Mouse (Mus musculus): ENCODE results near the gene Chmp4b. TPM values are rescaled to one million over a fixed set of nuclear protein-coding genes. Genes with fewer than 3 reads are reported as not detected.

Chmp4b gene
- polyA plus RNA-seq, 2 experiments: 8.1 to 84.2 TPM

DNA sequence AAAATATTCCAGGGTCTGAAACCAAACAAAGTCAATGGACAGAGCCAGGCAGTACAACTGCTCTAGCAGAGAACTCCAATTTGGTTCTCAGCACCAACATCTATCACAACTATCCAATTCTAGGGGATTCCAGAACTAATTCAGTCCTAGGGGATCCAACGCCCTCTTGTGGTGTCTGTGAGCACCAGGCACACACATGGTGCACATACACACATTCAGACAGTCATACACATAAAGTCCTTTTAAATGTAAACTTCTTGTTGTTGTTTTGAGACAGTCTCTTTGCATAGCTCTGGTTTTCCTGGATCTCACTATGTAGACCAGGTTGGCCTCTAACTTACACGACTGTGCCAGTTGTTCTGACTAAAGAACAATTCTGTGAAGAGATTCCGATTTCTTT, 1.1 kb upstream of the Chmp4b start:
- Histone ChIP-seq H3K4me2 (ENCODE audit: low read depth) (no peak overlapping the region), H3K27ac (no peak overlapping the region), H3K36me3 (replicated peaks; ENCODE audit: control insufficient read depth, insufficient read depth, low read depth) (no peaks in the 10 kb centered on the region; the same call in 1 of the 2 replicates), H3K4me3 (ENCODE audit: insufficient read depth in 1 of 2, low read depth in 2 of 2, low read length in 2 of 2) (no peak overlapping the region), H3K9me3 (ENCODE audit: control insufficient read depth, low read length) (no peaks in the 10 kb centered on the region), H3K4me1 (replicated peaks; ENCODE audit: control insufficient read depth in 2 of 2, insufficient read depth in 2 of 2, low read length in 1 of 2) (0 out of 4 replicates have a peak, but pooled peaks cover 0 to 3% of the 10 kb centered on the region in 2 experiments), H3K27me3 (ENCODE audit: control insufficient read depth, insufficient read depth, low read length) (no peaks in the 10 kb centered on the region), H3K9ac (replicated peaks) (no peak overlapping the region)
- ATAC-seq (ENCODE audit: insufficient read depth) (no peak), DNase-seq (ENCODE audit: low read depth in 3 of 3, low spot score in 3 of 3) (no peak)
- 71% methylated on average over 3 of the region's 3 CpGs for WGBS (ENCODE audit: insufficient replicate concordance)
- TF ChIP-seq CTCF (IDR thresholded peaks at IDR 0.05; ENCODE audit: low read depth) (peak; percentile 28; the same call in 1 of the 2 replicates), EP300 (IDR thresholded peaks at IDR 0.05; ENCODE audit: low read depth) (no peak)

DNA sequence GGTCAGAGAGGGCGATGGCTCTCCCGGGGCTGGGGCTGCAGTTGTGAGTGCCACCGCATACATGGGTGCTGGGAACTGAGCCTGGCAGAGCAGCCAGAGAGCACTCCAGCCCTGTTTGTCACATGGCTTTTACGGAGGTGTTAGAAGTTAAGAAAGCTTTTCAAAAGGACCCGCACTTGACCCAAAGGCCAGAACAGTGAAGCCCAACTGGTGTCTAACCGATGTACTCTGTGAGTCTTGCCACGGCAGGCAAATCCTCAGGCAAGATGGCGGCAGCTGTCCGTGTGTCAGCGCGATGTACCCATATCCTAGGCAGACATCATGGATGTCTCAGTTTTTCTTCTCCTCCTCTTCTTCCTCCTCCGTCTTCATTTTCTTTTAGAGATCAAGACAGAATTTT, 3.5 kb downstream of the Chmp4b start:
- TF ChIP-seq CTCF (IDR thresholded peaks at IDR 0.05; ENCODE audit: low read depth): no peak
- no peak for TF ChIP-seq EP300 (IDR thresholded peaks at IDR 0.05; ENCODE audit: low read depth)
- no peak overlapping the region for H3K9ac ChIP-seq (replicated peaks)

DNA sequence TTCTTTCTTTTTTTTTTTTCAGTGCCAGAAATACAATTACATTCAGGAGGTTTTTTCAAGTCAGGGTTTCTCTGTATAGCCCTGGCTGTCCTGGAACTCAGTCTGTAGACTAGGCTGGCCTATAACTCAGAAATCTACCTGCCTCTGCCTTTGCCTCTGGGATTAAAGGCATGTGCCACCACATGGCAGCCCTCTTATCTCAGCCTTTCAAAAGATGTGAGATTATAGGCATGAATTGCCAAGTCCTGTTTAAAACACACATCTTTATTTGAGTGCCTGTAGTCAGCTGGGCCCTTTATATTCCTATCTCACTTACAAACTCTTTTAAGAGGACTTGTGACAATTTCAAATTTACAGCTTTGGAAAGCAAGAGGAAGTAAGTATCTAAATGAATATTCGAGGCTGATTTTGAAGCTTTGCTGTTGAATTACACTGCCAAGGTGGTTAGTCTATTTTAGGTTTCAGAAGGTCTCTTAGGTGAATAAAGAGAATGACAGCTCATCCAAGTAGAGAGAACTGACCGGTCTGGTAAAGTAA, 4.4 kb downstream of the Chmp4b start:
- no peaks in the 10 kb centered on the region; the same call in 1 of the 2 replicates for H3K36me3 ChIP-seq (replicated peaks; ENCODE audit: control insufficient read depth, insufficient read depth, low read depth)
- DNase-seq (ENCODE audit: low read depth in 3 of 3, low spot score in 3 of 3) (no peak), ATAC-seq (ENCODE audit: insufficient read depth) (no peak)
- 51% methylated on average over 2 of the region's 2 CpGs for WGBS (ENCODE audit: insufficient replicate concordance)
- peaks cover 23 to 29% of the 10 kb centered on the region in 2 experiments for H3K4me1 ChIP-seq (replicated peaks; ENCODE audit: control insufficient read depth in 2 of 2, insufficient read depth in 2 of 2, low read length in 1 of 2)
- H3K9ac ChIP-seq (replicated peaks): peak overlapping the region; percentile 60
- no peaks in the 10 kb centered on the region for H3K27me3 ChIP-seq (ENCODE audit: control insufficient read depth, insufficient read depth, low read length)
- peak overlapping the region; percentile 22 to 98; a peak in 2 of 4 replicates for H3K4me3 ChIP-seq (ENCODE audit: insufficient read depth in 1 of 2, low read depth in 2 of 2, low read length in 2 of 2)
- no peak for TF ChIP-seq EP300 (IDR thresholded peaks at IDR 0.05; ENCODE audit: low read depth)
- no peak for TF ChIP-seq CTCF (IDR thresholded peaks at IDR 0.05; ENCODE audit: low read depth)
- H3K4me2 ChIP-seq (ENCODE audit: low read depth): peak overlapping the region; percentile 66
- H3K27ac ChIP-seq: peak overlapping the region; percentile 64
- no peaks in the 10 kb centered on the region for H3K9me3 ChIP-seq (ENCODE audit: control insufficient read depth, low read length)

More for the DNA sequence above, 3.5 kb downstream of the Chmp4b start:
- H3K4me1 ChIP-seq (replicated peaks; ENCODE audit: control insufficient read depth in 2 of 2, insufficient read depth in 2 of 2, low read length in 1 of 2): peaks cover 23 to 29% of the 10 kb centered on the region in 2 experiments
- H3K4me3 ChIP-seq (ENCODE audit: insufficient read depth in 1 of 2, low read depth in 2 of 2, low read length in 2 of 2): no peak overlapping the region
- no peak overlapping the region for H3K4me2 ChIP-seq (ENCODE audit: low read depth)
- 87% methylated on average over 12 of the region's 12 CpGs for WGBS (ENCODE audit: insufficient replicate concordance)
- no peaks in the 10 kb centered on the region for H3K27me3 ChIP-seq (ENCODE audit: control insufficient read depth, insufficient read depth, low read length)
- ATAC-seq (ENCODE audit: insufficient read depth) (no peak), DNase-seq (ENCODE audit: low read depth in 3 of 3, low spot score in 3 of 3) (no peak)
- H3K36me3 ChIP-seq (replicated peaks; ENCODE audit: control insufficient read depth, insufficient read depth, low read depth): no peaks in the 10 kb centered on the region
- H3K9me3 ChIP-seq (ENCODE audit: control insufficient read depth, low read length): no peaks in the 10 kb centered on the region
- H3K27ac ChIP-seq: no peak overlapping the region

DNA sequence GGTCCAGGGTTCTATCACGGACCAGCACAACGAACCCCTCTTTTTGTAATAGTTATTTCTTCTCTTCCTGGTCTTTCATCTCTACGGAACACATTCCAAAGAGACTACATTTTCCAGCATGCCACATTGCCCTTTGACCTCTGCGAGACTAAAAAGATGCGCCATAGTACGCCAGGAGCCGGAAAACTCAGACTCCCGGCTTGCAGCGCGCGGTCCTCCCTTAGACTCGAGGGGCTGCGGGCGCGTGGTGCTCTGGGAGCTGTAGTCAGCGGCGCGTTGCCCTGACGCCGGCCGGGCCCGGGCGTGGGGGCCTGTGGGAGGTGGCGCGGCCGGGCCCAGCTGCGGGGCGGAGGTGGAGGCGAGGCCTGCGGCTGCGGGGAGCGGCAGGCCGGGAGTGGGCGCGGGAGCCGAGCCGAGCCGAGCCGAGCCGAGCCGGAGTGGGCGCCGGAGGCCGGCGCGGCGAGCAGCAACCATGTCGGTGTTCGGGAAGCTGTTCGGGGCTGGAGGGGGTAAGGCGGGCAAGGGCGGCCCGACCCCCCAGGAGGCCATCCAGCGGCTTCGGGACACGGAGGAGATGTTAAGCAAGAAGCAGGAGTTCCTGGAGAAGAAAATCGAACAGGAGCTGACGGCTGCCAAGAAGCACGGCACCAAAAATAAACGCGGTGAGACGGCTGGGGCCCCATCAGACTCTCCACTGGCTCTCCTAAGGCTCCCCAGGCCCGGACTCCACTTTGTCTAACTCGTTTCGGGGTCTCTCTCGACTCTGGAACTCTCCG, 5.4 kb downstream of the Chmp4b start:
- no peak for TF ChIP-seq CTCF (IDR thresholded peaks at IDR 0.05; ENCODE audit: low read depth)
- no peak for TF ChIP-seq EP300 (IDR thresholded peaks at IDR 0.05; ENCODE audit: low read depth)
- Histone ChIP-seq H3K4me2 (ENCODE audit: low read depth) (peak overlapping the region; percentile 77), H3K9me3 (ENCODE audit: control insufficient read depth, low read length) (no peaks in the 10 kb centered on the region), H3K27me3 (ENCODE audit: control insufficient read depth, insufficient read depth, low read length) (no peaks in the 10 kb centered on the region), H3K36me3 (replicated peaks; ENCODE audit: control insufficient read depth, insufficient read depth, low read depth) (peaks cover 4% of the 10 kb centered on the region; the same call in 1 of the 2 replicates), H3K4me1 (replicated peaks; ENCODE audit: control insufficient read depth in 2 of 2, insufficient read depth in 2 of 2, low read length in 1 of 2) (peaks cover 23 to 29% of the 10 kb centered on the region in 2 experiments), H3K27ac (peak overlapping the region; percentile 91), H3K4me3 (ENCODE audit: insufficient read depth in 1 of 2, low read depth in 2 of 2, low read length in 2 of 2) (peak overlapping the region; percentile 95 to 98), H3K9ac (replicated peaks) (peak overlapping the region; percentile 98)
- ATAC-seq (ENCODE audit: insufficient read depth): peak; percentile 99
- DNase-seq (ENCODE audit: low read depth in 3 of 3, low spot score in 3 of 3): peak; percentile 97
- under 1% methylated on average over 67 of the region's 67 CpGs for WGBS (ENCODE audit: insufficient replicate concordance)
